Mouse (Mus musculus): ENCODE data around the gene Dcaf12. TPM values are rescaled to one million over a fixed set of nuclear protein-coding genes. Genes with fewer than 3 reads are reported as not detected.

Gene Dcaf12
- polyA plus RNA-seq, 1 experiment = 21.1 TPM

DNA sequence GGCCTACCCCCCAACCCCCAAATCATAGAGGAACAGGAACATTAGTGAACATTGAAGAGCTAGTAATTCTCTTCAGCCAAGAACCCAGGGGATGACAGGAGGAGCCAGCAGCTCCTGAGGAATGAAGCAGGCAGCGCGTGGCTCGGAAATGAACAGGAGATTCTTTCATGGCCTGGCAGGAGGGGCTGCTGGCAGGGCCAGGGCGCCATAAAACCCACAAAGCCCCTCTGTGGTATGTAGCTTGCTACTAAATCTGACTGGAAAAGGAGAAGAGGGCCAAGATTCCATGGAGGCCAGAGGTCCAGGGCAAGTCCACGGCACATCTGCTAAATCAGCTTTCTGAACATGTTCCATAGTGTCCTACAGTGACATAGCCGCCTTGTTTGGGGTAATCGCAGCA is 24.9 kb downstream of the Dcaf12 start:
- TF ChIP-seq FLI1 (IDR thresholded peaks at IDR 0.05; ENCODE audit: low read length) (no peak), GATA1 (IDR thresholded peaks at IDR 0.05; ENCODE audit: borderline replicate concordance, low read length) (no peak)
- peaks cover 5% of the 10 kb centered on the region for H3K4me1 ChIP-seq
- no peak overlapping the region for H3K4me3 ChIP-seq (replicated peaks)
- no peaks in the 10 kb centered on the region for H3K9me3 ChIP-seq
- no peaks in the 10 kb centered on the region for H3K27me3 ChIP-seq (replicated peaks)
- peaks cover 53% of the 10 kb centered on the region for H3K36me3 ChIP-seq (replicated peaks; ENCODE audit: low read length)

DNA sequence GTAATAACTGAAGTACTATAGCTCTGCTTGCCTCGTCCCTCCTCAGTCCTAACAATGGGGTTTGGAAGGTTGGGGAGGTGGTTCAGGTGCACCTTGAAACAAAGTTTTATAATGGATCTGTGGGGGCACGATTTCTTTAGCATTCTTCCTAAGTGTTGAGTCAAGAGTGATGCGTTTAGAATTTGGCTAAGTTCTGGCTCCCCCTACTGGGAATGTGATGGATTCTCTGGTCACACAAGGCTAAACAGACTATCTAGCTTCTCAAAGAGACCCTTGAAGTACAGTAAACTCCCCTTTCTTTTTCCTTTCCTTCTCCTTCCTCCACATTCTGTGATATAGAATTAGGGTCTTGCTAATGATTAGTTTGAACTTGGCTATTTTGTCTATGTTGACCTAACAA is 28.3 kb downstream of the Dcaf12 start:
- TF ChIP-seq FLI1 (IDR thresholded peaks at IDR 0.05; ENCODE audit: low read length) (no peak), GATA1 (IDR thresholded peaks at IDR 0.05; ENCODE audit: borderline replicate concordance, low read length) (no peak)
- Histone ChIP-seq H3K36me3 (replicated peaks; ENCODE audit: low read length) (peaks cover 20% of the 10 kb centered on the region), H3K9me3 (no peaks in the 10 kb centered on the region), H3K4me1 (peaks cover 13% of the 10 kb centered on the region), H3K4me3 (replicated peaks) (no peak overlapping the region), H3K27me3 (replicated peaks) (no peaks in the 10 kb centered on the region)

DNA sequence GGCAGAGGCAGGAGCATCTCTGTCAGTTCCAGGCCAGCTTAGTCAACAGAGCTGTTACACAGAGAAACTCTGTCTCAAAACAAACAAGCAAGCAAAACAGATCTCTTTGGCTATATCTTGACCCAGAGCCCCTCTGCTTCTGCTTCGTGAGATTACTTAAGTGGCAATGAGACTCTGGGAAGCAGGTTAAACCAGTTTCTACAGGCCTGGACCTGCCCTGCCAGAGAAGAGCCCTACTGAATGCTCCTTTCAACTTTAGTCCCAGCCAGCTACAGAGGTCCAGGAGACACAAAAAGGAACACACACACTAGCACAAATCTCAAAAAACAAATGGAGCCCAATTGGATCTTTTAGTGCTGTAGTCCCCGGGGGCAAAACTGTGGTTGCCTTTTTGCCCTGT is 30.6 kb downstream of the Dcaf12 start:
- TF ChIP-seq FLI1 (IDR thresholded peaks at IDR 0.05; ENCODE audit: low read length) = no peak
- TF ChIP-seq GATA1 (IDR thresholded peaks at IDR 0.05; ENCODE audit: borderline replicate concordance, low read length) = no peak
- no peaks in the 10 kb centered on the region for H3K36me3 ChIP-seq (replicated peaks; ENCODE audit: low read length)
- H3K4me1 ChIP-seq = peaks cover 13% of the 10 kb centered on the region

DNA sequence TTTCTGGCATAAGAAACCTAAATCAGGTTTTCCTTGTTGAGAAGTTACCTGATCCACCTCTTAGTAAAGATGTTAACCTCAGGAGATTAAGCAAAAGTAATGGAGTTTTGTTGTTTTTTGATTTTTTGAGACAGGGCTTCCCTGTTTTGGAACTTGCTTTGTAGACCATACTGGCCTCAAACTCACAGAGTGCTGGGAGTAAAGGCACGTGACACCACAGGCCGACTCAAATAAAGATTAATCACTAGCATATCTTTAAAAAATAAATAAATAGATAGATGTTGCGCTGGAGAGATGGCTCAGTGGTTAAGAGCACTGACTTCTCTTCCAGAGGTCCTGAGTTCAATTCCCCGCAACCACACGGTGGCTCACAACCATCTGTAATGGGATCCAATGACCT is 38.8 kb downstream of the Dcaf12 start:
- TF ChIP-seq FLI1 (IDR thresholded peaks at IDR 0.05; ENCODE audit: low read length) = no peak
- TF ChIP-seq GATA1 (IDR thresholded peaks at IDR 0.05; ENCODE audit: borderline replicate concordance, low read length) = no peak
- Histone ChIP-seq H3K27me3 (replicated peaks) (no peaks in the 10 kb centered on the region), H3K9me3 (no peaks in the 10 kb centered on the region), H3K4me3 (replicated peaks) (peak overlapping the region; percentile 92), H3K4me1 (peaks cover 41% of the 10 kb centered on the region), H3K36me3 (replicated peaks; ENCODE audit: low read length) (peaks cover 3% of the 10 kb centered on the region)

More for the DNA sequence above, 30.6 kb downstream of the Dcaf12 start:
- Histone ChIP-seq H3K27me3 (replicated peaks) (no peaks in the 10 kb centered on the region), H3K4me3 (replicated peaks) (no peak overlapping the region), H3K9me3 (no peaks in the 10 kb centered on the region)

DNA sequence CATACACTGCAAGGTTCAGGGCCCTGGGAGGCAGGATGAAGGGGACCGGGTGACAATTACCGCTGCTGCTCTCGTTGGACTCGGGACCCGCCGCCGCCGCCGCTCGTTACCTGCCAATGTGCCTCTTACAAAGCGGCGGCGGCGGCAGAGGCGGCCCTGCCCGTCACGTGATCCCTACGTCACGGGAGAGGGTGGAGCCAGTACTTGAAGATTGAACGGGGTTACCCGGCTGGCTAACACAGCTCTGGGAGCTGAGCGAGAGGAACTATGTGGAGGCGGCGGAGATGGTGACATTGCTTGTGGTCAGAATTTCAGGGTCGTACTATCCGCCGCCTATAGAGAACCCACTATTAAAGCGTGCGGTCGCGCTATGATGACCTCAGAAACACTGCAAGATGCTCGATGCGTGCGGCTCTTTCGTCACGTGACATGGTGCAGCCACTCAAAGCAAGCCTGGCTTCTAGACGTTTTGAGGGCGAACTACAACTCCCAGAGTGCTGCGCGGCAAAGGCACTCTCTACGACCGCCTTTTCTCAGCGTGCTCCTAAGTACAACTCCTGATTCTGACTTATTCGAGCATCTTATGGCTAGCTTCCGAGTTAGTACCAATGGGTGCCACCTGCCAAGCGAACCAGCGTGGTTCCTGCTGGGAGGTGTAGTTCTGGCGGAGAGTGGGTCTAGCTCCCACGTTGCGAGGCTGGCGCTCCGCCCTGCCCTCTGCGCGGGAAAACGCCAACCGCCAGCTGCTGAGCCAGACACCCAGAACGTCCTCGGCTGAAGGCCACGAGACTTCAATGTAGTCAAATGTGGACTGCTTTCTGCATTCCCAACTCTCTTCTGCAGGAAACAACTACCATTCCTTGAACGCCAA is 39.5 kb downstream of the Dcaf12 start, which contains the start of gene Ubap2:
Gene Ubap2, minus strand, starts transcription at position 165 of the 871 bp plus-strand sequence.
- H3K9me3 ChIP-seq = no peaks in the 10 kb centered on the region
- H3K4me3 ChIP-seq (replicated peaks) = peak within 1 kb of the TSS; percentile 92
- H3K27me3 ChIP-seq (replicated peaks) = no peaks in the 10 kb centered on the region
- TF ChIP-seq GATA1 (IDR thresholded peaks at IDR 0.05; ENCODE audit: borderline replicate concordance, low read length) = no peak
- peak; percentile 13; the same call in 1 of the 2 replicates for TF ChIP-seq FLI1 (IDR thresholded peaks at IDR 0.05; ENCODE audit: low read length)
- H3K4me1 ChIP-seq = peaks cover 46% of the 10 kb centered on the region
- H3K36me3 ChIP-seq (replicated peaks; ENCODE audit: low read length) = peaks cover 10% of the 10 kb centered on the region

DNA sequence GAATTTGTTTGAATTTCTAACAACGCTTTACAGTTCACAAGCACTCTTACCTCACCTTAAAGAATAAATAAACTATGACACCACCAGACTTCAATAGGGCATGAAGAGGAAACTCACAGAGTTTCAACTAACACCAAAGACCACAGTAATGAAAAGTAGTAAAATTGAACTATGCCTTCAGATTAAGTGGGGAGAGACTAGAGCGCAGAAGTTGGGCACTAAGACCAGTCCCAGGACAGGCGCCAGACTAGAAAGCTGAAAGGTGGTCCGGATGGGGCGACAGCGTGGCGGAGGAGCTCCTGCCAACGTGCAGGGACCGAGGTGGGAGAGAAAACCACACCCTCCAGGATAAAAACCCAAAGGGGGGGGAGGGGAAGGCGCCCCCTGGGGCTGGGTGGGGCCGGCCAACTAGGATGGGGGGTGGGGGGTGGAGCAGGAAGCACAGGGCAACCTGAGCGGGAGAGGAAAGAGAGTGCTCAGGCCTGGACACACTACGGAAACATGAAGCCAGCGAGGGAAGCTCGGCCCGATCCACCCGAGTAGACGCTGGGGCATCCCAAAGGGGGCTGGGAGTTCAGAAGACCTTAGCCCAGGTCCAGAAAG is 40.2 kb downstream of the Dcaf12 start:
- Histone ChIP-seq H3K9me3 (no peaks in the 10 kb centered on the region), H3K27me3 (replicated peaks) (no peaks in the 10 kb centered on the region), H3K4me3 (replicated peaks) (peak overlapping the region; percentile 92), H3K4me1 (peaks cover 46% of the 10 kb centered on the region), H3K36me3 (replicated peaks; ENCODE audit: low read length) (peaks cover 15% of the 10 kb centered on the region)
- TF ChIP-seq FLI1 (IDR thresholded peaks at IDR 0.05; ENCODE audit: low read length) = no peak
- TF ChIP-seq GATA1 (IDR thresholded peaks at IDR 0.05; ENCODE audit: borderline replicate concordance, low read length) = no peak

DNA sequence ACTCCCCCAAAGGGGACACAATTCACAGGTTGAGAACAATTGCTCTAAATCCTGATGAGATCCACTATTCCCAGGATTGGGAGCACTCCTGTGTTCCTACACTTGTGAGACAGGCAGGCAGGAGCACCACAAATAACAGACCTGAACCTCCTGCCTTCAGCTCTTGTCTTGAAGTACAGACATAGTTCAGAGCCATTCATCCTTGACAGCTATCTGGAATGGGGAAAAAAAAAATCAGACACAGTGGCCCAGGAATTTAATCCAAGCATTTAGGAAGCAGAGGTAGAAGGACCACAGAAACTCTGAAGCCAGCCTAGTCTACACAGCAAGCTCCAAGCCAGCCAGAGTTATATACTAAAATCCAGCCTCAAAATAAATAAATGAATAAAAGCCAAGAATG is 46.6 kb downstream of the Dcaf12 start:
- H3K4me1 ChIP-seq = peaks cover 24% of the 10 kb centered on the region
- H3K36me3 ChIP-seq (replicated peaks; ENCODE audit: low read length) = peaks cover 57% of the 10 kb centered on the region
- TF ChIP-seq GATA1 (IDR thresholded peaks at IDR 0.05; ENCODE audit: borderline replicate concordance, low read length) = no peak
- no peak for TF ChIP-seq FLI1 (IDR thresholded peaks at IDR 0.05; ENCODE audit: low read length)

DNA sequence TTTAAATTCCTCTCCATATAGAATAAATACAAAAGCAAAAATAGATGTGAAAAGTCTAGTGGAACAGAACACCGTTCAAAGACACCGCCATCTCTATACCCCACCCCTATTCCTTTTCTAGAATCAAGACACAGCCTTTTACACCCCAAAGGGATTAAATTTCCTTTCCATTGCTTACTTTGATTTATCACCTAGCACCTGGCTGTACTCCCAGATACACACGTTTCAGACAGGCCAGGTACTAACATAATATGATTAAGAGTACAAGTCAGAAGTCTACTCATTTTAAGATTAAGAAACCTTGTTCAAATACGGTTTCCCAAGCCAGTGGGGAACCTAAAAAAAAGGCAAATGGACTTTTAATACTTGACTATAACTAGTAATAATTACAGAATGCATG is 48.3 kb downstream of the Dcaf12 start:
- H3K9me3 ChIP-seq = no peaks in the 10 kb centered on the region
- TF ChIP-seq FLI1 (IDR thresholded peaks at IDR 0.05; ENCODE audit: low read length) (no peak), GATA1 (IDR thresholded peaks at IDR 0.05; ENCODE audit: borderline replicate concordance, low read length) (no peak)
- H3K4me3 ChIP-seq (replicated peaks) = no peak overlapping the region
- H3K36me3 ChIP-seq (replicated peaks; ENCODE audit: low read length) = peaks cover 71% of the 10 kb centered on the region
- H3K4me1 ChIP-seq = peaks cover 10% of the 10 kb centered on the region
- H3K27me3 ChIP-seq (replicated peaks) = no peaks in the 10 kb centered on the region

More for the DNA sequence above, 46.6 kb downstream of the Dcaf12 start:
- no peaks in the 10 kb centered on the region for H3K27me3 ChIP-seq (replicated peaks)
- H3K9me3 ChIP-seq = no peaks in the 10 kb centered on the region
- no peak overlapping the region for H3K4me3 ChIP-seq (replicated peaks)

DNA sequence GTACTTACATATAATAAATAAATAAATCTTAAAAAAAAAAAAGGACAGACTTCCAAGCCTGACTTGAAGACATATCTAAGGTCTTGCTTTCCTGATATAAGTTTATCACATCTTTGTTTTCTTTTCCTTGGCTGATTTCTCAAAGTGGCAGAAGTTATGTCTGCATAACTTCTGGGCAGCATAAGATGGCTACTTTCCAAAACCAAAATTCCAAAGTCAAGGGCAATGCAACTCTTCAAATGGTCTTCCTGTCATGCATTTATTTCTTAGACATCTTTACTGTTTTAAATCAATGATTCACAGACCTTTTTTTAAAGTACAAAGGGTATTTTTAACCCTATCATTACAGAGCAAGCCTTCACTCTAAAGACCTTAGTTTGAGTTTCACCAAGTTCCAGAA is 54.0 kb downstream of the Dcaf12 start:
- Histone ChIP-seq H3K9me3 (no peaks in the 10 kb centered on the region), H3K4me1 (peaks cover 23% of the 10 kb centered on the region), H3K27me3 (replicated peaks) (no peaks in the 10 kb centered on the region), H3K36me3 (replicated peaks; ENCODE audit: low read length) (peaks cover 43% of the 10 kb centered on the region), H3K4me3 (replicated peaks) (no peak overlapping the region)
- no peak for TF ChIP-seq GATA1 (IDR thresholded peaks at IDR 0.05; ENCODE audit: borderline replicate concordance, low read length)
- TF ChIP-seq FLI1 (IDR thresholded peaks at IDR 0.05; ENCODE audit: low read length) = no peak

DNA sequence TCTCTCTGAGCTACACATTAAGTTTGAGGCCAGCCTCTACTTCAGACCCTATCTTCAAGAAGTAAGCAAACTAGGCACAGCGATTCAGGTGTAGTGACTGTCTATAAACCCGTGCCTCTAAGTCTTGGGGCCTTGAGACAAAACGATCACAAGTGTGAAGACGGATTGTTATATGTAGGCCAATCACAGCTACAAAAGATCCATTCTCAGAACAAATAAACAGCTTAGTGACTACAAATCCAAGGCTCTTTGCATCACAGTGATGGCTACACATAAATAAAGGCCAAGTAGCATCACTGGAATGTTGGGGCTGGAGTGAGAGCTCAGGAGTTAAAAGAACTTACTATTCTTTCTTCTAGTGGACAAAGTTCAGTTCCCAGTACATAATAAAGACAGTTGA is 55.7 kb downstream of the Dcaf12 start:
- no peaks in the 10 kb centered on the region for H3K27me3 ChIP-seq (replicated peaks)
- no peak for TF ChIP-seq FLI1 (IDR thresholded peaks at IDR 0.05; ENCODE audit: low read length)
- TF ChIP-seq GATA1 (IDR thresholded peaks at IDR 0.05; ENCODE audit: borderline replicate concordance, low read length) = no peak
- peaks cover 26% of the 10 kb centered on the region for H3K4me1 ChIP-seq
- no peaks in the 10 kb centered on the region for H3K9me3 ChIP-seq
- no peak overlapping the region for H3K4me3 ChIP-seq (replicated peaks)
- peaks cover 37% of the 10 kb centered on the region for H3K36me3 ChIP-seq (replicated peaks; ENCODE audit: low read length)
